Mouse (Mus musculus): ENCODE results near the gene Bcl2l10.

The Bcl2l10 gene

GRCm38 (mm10) chr9:75399069-75399468 is 51.5 kb downstream of the Bcl2l10 start:
- in situ Hi-C loops (cut with MboI, MseI): no loop called here

- in situ Hi-C loops (cut with MboI, MseI): no loop called here
Observed at GRCm38 (mm10) chr9:75400639-75401038, 53.1 kb downstream of the Bcl2l10 start.
